Mouse (Mus musculus): Measurements from ENCODE around the gene Defb18.
"Not testable (repeated sequence)": the region's sequence is repeated elsewhere in the genome, so short reads cannot be mapped to it uniquely, and the experiment has no call there.

Defb18 gene

DNA sequence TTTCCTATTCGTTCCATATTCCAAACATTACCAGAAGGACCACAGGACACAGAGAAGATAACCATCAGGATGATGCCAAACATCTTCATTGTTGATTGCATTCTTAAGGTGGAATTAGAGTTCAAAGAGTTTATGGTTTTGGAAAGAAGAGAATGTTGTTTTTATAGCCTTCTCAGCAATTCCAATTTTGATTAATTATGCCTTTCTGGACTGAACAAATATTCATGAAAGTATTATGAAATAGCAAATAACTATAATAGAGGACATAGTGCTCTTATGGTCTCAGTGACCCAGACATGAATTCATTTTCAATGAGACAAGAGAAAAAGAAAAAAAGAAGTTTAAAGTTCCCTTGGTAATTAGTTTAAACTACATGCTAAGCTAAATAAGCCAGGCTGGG is at the start of gene Defb18:
Gene Defb18, minus strand, starts transcription at position 101 of the 400 bp plus-strand sequence.
- no peak for DNase-seq (ENCODE audit: low read depth, low spot score)

- no peak for DNase-seq (ENCODE audit: low read depth, low spot score)
Observed at GRCm38 (mm10) chr1:18271095-18271494, 33.9 kb upstream of the Defb18 start.

- DNase-seq (ENCODE audit: low read depth, low spot score) = no peak
Observed at GRCm38 (mm10) chr1:18268845-18269244, 31.6 kb upstream of the Defb18 start.

GRCm38 (mm10) chr1:18265038-18265437 is 27.8 kb upstream of the Defb18 start, which contains the start of gene Defb41:
Gene Defb41 (minus strand): TSS chr1:18265138.
- DNase-seq (ENCODE audit: low read depth, low spot score) = no peak

- not testable (repeated sequence) for DNase-seq (ENCODE audit: low read depth, low spot score)
Observed at GRCm38 (mm10) chr1:18245801-18246580, 8.7 kb upstream of the Defb18 start.

DNA sequence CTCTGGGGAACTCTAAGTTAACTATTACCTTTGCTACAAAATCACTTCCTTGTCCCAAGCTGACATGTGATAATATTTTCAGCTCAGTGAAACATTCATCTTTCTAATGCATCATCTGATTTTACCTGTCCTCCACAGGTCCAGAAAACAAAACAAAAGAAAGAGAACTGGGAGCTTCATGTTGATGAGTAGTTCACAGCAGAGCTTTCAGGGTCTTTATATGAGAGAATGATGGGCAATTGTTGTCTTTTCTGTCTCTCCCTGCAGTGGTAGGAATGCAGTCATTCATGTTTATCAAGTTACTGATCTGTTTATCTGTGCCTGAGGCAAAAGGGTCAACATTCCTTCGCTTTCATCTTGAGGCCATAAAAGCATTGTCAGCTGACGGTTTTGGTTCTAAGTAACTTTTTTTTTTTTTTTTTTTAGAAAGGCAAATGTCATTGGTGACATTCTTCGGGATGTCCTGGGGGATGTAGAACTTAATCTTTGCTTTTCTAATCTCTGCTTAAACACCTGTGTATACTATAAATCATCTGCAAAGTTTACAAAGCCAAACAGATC is 13.8 kb downstream of the Defb18 start:
- DNase-seq (ENCODE audit: low read depth, low spot score) = peak; percentile 7

DNA sequence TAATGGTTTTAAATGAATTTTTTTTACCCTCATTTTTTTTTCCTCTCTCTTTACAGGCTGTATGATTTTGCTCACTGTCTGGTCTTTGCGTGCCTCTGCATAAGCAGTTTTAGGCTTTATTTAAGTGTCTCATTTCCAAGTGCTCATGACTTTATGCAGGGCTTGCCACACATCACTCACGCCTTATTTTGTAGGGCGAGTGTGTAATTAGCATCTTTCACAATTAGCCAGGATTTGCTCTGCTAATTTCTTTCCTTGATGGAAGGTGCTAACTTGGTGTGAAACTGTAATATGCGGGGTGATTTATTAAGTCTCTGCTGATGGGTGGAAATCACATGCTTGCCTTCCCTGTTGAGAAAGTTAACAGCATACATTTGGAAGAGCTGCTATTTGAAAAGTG is 45.5 kb downstream of the Defb18 start:
- DNase-seq (ENCODE audit: low read depth, low spot score) = no peak

- no peak for DNase-seq (ENCODE audit: low read depth, low spot score)
Observed at GRCm38 (mm10) chr1:18190714-18191712, 46.2 kb downstream of the Defb18 start.
